Comparison of ENCODE assay signal across 27 mouse cellular contexts in genomic region chr1:190448263-190448662, GRCm38 (mm10).
DNase-seq lines count a peak whose midpoint lies in the region; ATAC-seq and TF ChIP-seq lines count a peak whose summit lies in the region.
"Had no signal": no experiment of that assay in that cellular context is flagged by ENCODE, and none has a peak within 500 bp of the region (broad histone marks: within the 10 kb centered on the region; RNA-seq: fewer than 3 reads in every experiment).

No protein-coding gene starts in this region.

- DNase-seq in stomach, postnatal 0 days (ENCODE audit: low spot score) = no peak
- DNase-seq in WW6 (ENCODE audit: low read depth, low spot score) = peak; percentile 40
- no peak for DNase-seq in ovary, postnatal 36 days (ENCODE audit: low spot score)
- DNase-seq: adrenal gland, adult 8-10 months; B cell, adult 2 months; cerebellum, adult 9-10 months; cerebellum, postnatal 36 days; gastrocnemius, postnatal 25 days; heart, adult 11 months; heart, postnatal 36 days; kidney, adult 18-20 months; layer of hippocampus, postnatal 36 days; liver; lung, postnatal 4 days; right cerebral cortex, adult 18-20 months; thymus, postnatal 4 days had no signal

- H3K27ac ChIP-seq in stomach, embryonic 15.5 days = no peak overlapping the region
- no peak overlapping the region for H3K27ac ChIP-seq in stomach, postnatal 0 days (replicated peaks)
- H3K27ac ChIP-seq in intestine, postnatal 0 days (ENCODE audit: low read depth, low read length) = no peak overlapping the region
- H3K27ac ChIP-seq in kidney, embryonic 16.5 days (ENCODE audit: low read length) = no peak overlapping the region
- H3K27ac ChIP-seq: embryonic facial prominence, embryonic 12.5 days; heart, embryonic 10.5 days; hindbrain, embryonic 12.5 days; hindbrain, postnatal 0 days; kidney, embryonic 15.5 days; liver, embryonic 14.5 days had no signal

- no peak overlapping the region for H3K4me2 ChIP-seq in stomach, embryonic 15.5 days
- H3K4me2 ChIP-seq in stomach, postnatal 0 days (replicated peaks; ENCODE audit: low read depth) = no peak overlapping the region
- H3K4me2 ChIP-seq in intestine, postnatal 0 days (replicated peaks; ENCODE audit: low read depth) = no peak overlapping the region
- H3K4me2 ChIP-seq in kidney, embryonic 16.5 days (replicated peaks; ENCODE audit: low read depth, low read length) = no peak overlapping the region
- H3K4me2 ChIP-seq: embryonic facial prominence, embryonic 12.5 days; hindbrain, embryonic 12.5 days; kidney, embryonic 15.5 days had no signal

- ATAC-seq in stomach, embryonic 15.5 days (ENCODE audit: insufficient read depth, low FRiP score, low read depth) = peak; percentile 56; the same call in 1 of the 2 replicates
- no peak for ATAC-seq in stomach, postnatal 0 days (ENCODE audit: low FRiP score, low TSS enrichment)
- ATAC-seq in intestine, postnatal 0 days = peak; percentile 76
- ATAC-seq in kidney, embryonic 16.5 days (ENCODE audit: low FRiP score, low TSS enrichment) = no peak
- ATAC-seq: forebrain, embryonic 14.5 days; hindbrain, postnatal 0 days had no signal

- H3K9ac ChIP-seq in stomach, embryonic 15.5 days = no peak overlapping the region
- H3K9ac ChIP-seq in stomach, postnatal 0 days (ENCODE audit: low read length) = no peak overlapping the region
- H3K9ac ChIP-seq in intestine, postnatal 0 days (ENCODE audit: low read depth, low read length) = no peak overlapping the region
- no peak overlapping the region for H3K9ac ChIP-seq in kidney, embryonic 16.5 days (replicated peaks; ENCODE audit: low read length)
- H3K9ac ChIP-seq: embryonic facial prominence, embryonic 12.5 days; hindbrain, embryonic 12.5 days; kidney, embryonic 15.5 days; liver, embryonic 14.5 days had no signal

- no peak for TF ChIP-seq EP300 in stomach, postnatal 0 days (optimal IDR thresholded peaks at IDR 0.05)

- no peaks in the 10 kb centered on the region for H3K9me3 ChIP-seq in stomach, embryonic 15.5 days
- H3K9me3 ChIP-seq in stomach, postnatal 0 days (ENCODE audit: control insufficient read depth, low read length) = no peaks in the 10 kb centered on the region
- no peaks in the 10 kb centered on the region for H3K9me3 ChIP-seq in intestine, postnatal 0 days (ENCODE audit: control insufficient read depth)
- H3K9me3 ChIP-seq in kidney, embryonic 16.5 days (ENCODE audit: low read length) = no peaks in the 10 kb centered on the region
- H3K9me3 ChIP-seq: embryonic facial prominence, embryonic 12.5 days; heart, embryonic 10.5 days; hindbrain, embryonic 12.5 days; kidney, embryonic 15.5 days had no signal

- no peak overlapping the region for H3K4me3 ChIP-seq in stomach, embryonic 15.5 days (replicated peaks)
- H3K4me3 ChIP-seq in stomach, postnatal 0 days (ENCODE audit: low read depth, low read length) = no peak overlapping the region
- no peak overlapping the region for H3K4me3 ChIP-seq in intestine, postnatal 0 days (ENCODE audit: low read depth, low read length)
- H3K4me3 ChIP-seq in kidney, embryonic 16.5 days (ENCODE audit: low read length) = no peak overlapping the region
- H3K4me3 ChIP-seq: embryonic facial prominence, embryonic 12.5 days; heart, embryonic 10.5 days; hindbrain, embryonic 12.5 days; kidney, embryonic 15.5 days; megakaryocyte, embryonic 14.5 days had no signal

- H3K27me3 ChIP-seq in stomach, embryonic 15.5 days (replicated peaks) = 0 out of 2 replicates have a peak, but pooled peaks cover 3% of the 10 kb centered on the region
- no peaks in the 10 kb centered on the region for H3K27me3 ChIP-seq in stomach, postnatal 0 days (ENCODE audit: control insufficient read depth, insufficient read depth, low read length)
- H3K27me3 ChIP-seq in intestine, postnatal 0 days (replicated peaks; ENCODE audit: control insufficient read depth, insufficient read depth, low read length) = no peaks in the 10 kb centered on the region
- H3K27me3 ChIP-seq in kidney, embryonic 16.5 days (ENCODE audit: insufficient read depth, low read length) = no peaks in the 10 kb centered on the region
- H3K27me3 ChIP-seq: megakaryocyte, embryonic 14.5 days had no signal

- H3K4me1 ChIP-seq in stomach, embryonic 15.5 days = no peaks in the 10 kb centered on the region
- H3K4me1 ChIP-seq in stomach, postnatal 0 days (replicated peaks; ENCODE audit: control insufficient read depth, insufficient read depth) = no peaks in the 10 kb centered on the region
- no peaks in the 10 kb centered on the region for H3K4me1 ChIP-seq in intestine, postnatal 0 days (replicated peaks; ENCODE audit: control insufficient read depth, insufficient read depth, low read length)
- peaks cover 10% of the 10 kb centered on the region for H3K4me1 ChIP-seq in kidney, embryonic 16.5 days (ENCODE audit: insufficient read depth, low read length)
- H3K4me1 ChIP-seq: embryonic facial prominence, embryonic 12.5 days; hindbrain, embryonic 12.5 days; megakaryocyte, embryonic 14.5 days had no signal

- no peaks in the 10 kb centered on the region for H3K36me3 ChIP-seq in stomach, embryonic 15.5 days
- H3K36me3 ChIP-seq in stomach, postnatal 0 days (ENCODE audit: control insufficient read depth, insufficient read depth, low read length) = no peaks in the 10 kb centered on the region
- no peaks in the 10 kb centered on the region for H3K36me3 ChIP-seq in intestine, postnatal 0 days (ENCODE audit: control insufficient read depth, insufficient read depth)
- H3K36me3 ChIP-seq in kidney, embryonic 16.5 days (ENCODE audit: insufficient read depth, low read length) = no peaks in the 10 kb centered on the region
- H3K36me3 ChIP-seq: embryonic facial prominence, embryonic 12.5 days; heart, embryonic 10.5 days; hindbrain, embryonic 12.5 days; kidney, embryonic 15.5 days had no signal

- TF ChIP-seq CTCF in stomach, postnatal 0 days (IDR thresholded peaks at IDR 0.05; ENCODE audit: low read depth) = no peak
- TF ChIP-seq CTCF in intestine, postnatal 0 days (IDR thresholded peaks at IDR 0.05; ENCODE audit: low read depth) = no peak

- 13% methylated on average over 8 of the region's 8 CpGs for WGBS in stomach, embryonic 15.5 days
- WGBS in stomach, postnatal 0 days = 23% methylated on average over 8 of the region's 8 CpGs
- 19% methylated on average over 8 of the region's 8 CpGs for WGBS in intestine, postnatal 0 days
- 20% methylated on average over 8 of the region's 8 CpGs for WGBS in kidney, embryonic 16.5 days

Comparison
In these comparisons a context has a peak if more than half of its experiments do, and no peak if none do; other contexts are left out.
1. ATAC-seq: peak in stomach, embryonic 15.5 days (single experiment) and intestine, postnatal 0 days (single experiment); none in stomach, postnatal 0 days (single experiment) and kidney, embryonic 16.5 days (single experiment).